Mouse (Mus musculus): ENCODE results near the gene Cend1.

GRCm38 (mm10) chr7:141456739-141457138 is 27.4 kb upstream of the Cend1 start:
- TF ChIP-seq CTCF (IDR thresholded peaks at IDR 0.05; ENCODE audit: low read depth) (no peak), EP300 (IDR thresholded peaks at IDR 0.05; ENCODE audit: low read depth) (no peak)
